Mouse (Mus musculus) brain, adult 2 months (tissue): Measurements from ENCODE around the gene H2-M10.6.

ENCODE experiments used
- DNase-seq: peaks from one replicate; pipeline ENCODE4 v3.0.0; 2011; ENCODE audit warnings: low read depth, low spot score

The H2-M10.6 gene

DNA sequence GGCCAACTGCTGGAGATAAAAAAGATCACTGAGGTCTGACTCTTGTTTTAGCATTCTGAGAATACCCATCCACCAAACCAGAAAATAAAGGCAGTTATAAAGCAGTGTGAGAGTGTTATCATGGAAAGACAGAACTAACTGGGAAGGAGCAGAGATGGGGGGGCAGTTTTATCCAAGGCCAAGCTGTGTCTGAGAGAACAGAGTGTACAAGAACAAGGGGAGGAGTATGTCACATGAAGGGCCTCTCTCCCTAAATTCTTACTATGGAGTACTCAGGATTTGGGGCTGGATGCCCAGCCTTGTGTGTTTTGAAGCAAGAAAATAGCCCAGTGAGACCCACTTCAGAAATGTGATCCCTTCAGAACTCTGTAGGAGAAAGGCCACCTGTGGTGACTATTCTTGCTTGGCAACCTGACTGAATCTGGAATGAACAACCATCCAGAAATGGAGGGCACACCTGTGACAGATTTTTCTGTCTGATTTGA is 29.0 kb downstream of the H2-M10.6 start:
- no peak for DNase-seq

DNA sequence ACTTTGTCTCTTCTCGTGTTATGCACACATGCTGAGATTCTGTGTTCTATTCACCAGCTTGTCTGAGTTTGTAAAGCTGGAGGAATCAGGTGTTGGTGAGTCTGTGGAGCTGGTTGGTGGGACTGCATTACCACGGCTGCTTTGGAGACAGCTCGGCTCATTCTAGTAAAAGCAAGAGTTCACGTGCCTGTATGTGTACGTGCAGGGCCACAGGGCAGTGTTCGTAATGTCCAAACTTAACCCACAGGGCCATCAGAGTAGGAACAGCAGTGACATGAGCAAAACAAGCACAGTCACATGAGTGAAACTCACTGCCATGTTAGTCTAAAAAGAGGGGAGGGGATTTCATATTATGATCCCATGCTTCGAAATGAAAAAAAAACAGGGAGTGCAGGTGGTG is 31.7 kb downstream of the H2-M10.6 start:
- no peak for DNase-seq

- no peak for DNase-seq
These were observed 32.3 kb downstream of the H2-M10.6 start for GRCm38 (mm10) chr17:36844286-36844719.

DNA sequence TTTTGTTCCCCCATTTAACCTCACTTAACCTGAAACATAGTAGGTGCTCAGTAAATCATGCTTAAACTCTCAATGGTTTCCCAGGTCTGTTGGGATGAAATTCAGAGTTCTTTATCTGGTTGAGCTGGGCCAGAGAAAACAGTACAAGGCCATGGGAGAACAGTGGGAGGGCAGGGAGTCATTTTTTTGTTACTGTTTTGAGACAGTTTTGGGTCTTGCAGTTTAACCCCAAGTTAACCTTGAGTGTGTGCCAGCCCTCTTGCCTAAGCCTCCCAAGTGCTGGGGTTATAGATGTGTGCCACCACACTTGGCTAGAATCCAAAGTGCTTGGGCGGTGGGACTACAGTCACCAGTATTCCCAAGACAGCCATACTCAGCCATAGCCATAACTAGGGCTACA is 32.8 kb downstream of the H2-M10.6 start:
- no peak for DNase-seq

GRCm38 (mm10) chr17:36848911-36849310 is 36.9 kb downstream of the H2-M10.6 start:
- no peak for DNase-seq

DNA sequence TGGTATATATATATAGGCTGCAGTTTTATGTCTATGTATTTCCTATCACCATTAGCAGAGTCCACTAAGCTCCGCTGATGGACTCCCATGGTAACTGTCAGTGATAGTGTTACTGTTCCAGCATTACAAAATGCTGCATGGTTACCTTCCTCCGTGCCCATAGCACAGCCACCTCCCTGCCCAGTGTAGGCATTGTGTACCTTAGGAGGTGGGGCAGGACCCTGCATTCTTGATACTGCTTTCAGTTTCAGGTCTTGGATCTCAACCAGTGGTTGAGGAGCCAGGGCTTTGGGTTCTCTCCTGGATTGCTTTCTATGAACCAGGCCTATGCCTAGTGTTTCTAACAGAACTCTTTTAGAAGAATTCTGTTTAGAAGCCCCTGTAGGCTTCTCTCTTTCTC is 38.0 kb downstream of the H2-M10.6 start:
- DNase-seq, result no peak

DNA sequence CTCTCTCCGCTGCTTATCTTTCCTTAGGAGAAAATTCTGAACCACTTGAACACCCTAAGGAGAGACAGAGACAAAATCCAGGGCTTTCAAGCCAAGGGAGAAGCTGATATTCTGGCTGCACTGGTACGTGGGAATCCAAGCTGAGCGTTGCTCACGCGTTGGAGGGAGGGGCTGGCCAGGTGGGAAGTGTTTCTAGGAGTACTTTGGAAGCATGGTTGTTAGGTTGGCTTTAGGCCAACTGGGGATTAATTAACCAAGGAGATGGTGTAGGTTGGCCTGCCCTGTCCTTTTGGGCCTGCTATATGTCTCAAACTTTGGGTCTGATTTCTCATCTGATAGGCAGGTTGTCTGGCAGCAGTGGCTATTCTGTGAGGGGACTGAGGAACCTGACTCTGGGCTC is 39.2 kb downstream of the H2-M10.6 start:
- DNase-seq, result no peak

DNA sequence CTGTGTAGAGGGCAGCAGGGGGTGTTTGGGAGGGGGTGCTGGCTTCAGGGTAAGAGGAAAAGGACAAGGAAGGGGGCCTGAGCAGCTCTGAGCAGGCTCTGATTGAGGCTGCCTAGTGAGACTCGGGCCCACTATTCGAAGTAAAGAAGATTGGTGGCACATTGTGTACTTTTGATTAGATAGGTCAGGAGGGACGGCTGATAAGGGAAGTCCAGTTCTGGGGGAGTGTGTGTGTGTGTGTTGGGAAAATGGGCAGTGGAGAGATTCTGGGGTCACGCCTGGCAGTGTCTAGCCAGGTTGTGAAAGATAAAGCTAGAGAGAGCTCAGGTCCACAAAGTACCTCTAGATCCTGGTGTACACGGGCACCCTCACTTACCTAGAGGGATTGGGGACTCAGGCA is 39.7 kb downstream of the H2-M10.6 start:
- no peak for DNase-seq

DNA sequence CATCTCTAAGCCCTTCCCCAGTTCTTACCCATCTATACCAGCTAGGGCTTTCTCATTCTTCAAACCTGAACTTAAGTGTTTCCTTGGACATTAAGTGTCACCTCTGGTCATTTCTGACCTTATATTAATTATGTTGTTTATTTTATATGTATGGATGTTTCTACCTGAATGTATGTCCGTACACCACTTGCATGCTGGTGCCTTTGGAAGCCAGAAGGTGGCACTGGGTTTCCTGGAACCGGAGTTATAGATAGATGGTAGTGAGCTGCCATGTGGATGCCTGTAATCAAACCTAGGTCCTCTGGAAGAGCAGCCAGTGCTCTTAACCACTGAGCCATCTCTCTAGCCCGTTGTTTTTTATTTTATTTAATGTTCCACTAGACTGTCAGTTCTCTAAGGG is 43.5 kb downstream of the H2-M10.6 start:
- no peak for DNase-seq

DNA sequence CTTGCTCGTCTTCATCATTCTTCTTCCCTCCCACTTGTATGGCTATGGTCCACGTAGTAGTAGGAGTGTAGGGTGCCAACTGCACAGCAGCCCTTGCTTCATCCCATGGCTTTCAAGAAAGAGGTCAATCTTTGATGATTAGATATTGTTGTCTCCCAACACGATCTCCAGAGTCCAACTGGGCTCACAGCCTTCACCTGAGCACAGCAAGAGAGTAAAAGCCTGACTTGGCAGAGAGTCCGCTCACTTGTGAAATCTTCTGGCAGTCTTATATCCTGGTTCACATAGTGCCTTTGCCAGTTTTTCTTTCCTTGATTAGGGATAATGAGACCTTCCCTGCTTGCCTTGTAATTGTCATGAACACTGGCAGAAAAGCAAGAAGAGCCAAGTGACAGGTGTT is 44.3 kb downstream of the H2-M10.6 start:
- DNase-seq, result no peak

DNA sequence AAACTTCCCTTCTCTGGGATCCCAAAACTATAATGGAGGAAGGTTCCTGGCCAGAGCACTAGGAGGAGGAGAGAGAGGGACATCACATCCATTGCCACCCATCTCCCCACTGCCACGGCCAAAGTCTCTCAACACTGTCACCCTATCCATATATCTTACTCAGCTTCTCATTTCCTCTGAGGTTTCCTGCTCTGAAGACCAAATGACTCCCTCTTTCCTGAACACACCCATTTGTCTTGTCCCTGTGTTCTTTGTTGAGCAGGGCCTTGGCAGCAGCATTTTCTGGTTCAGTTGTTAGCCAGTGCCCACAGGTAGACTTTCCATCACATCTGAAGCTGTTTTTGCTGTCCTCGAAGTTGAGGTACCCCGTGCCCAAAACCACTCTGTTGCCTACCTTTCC is 46.2 kb downstream of the H2-M10.6 start:
- DNase-seq, result no peak

GRCm38 (mm10) chr17:36861680-36862079 is 49.7 kb downstream of the H2-M10.6 start:
- no peak for DNase-seq
